Mouse (Mus musculus): ENCODE results near the gene Rarb. TPM values are rescaled to one million over a fixed set of nuclear protein-coding genes. Genes with fewer than 3 reads are reported as not detected.

Gene Rarb
- polyA plus RNA-seq, 1 experiment = 0.49 TPM

DNA sequence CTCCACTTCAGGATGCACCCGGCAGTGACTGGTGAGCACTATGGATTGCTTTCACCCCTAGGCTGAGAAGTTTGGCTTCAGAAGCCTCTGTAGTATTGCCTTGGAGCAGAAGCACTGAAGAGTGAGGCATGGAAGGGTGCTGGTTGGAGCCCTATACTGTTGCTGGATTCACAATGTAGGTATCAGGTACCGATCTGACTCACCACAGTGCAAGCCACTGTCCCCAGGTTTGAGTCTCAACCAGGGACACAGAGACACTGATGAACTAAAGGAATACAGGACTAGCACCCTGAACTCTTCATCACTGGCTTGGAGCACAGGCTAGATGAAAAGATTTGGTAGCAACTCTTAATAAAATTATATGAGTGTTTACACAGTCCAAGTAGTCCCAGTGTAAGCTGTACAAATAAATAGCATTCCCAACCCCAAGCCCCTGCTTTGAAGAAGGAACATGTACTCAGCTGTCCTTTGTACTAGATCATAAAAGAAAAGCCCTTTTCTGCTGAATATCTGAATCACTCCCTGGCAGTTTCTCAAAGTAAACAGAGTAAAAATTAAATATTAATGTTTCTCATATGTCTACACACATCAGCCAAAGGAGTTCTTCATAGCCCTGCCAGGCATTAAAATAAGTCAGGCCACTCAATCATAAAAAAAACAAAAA, 90.6 kb downstream of the Rarb start:
- Histone ChIP-seq H3K27ac (ENCODE audit: insufficient read depth, low read length) (no peak overlapping the region), H3K36me3 (ENCODE audit: control insufficient read depth, insufficient read depth, low read length, poor library complexity, severe bottlenecking) (no peaks in the 10 kb centered on the region), H3K4me3 (ENCODE audit: low read depth, low read length) (no peak overlapping the region), H3K27me3 (ENCODE audit: control insufficient read depth, insufficient read depth, low read length, poor library complexity, severe bottlenecking) (no peaks in the 10 kb centered on the region), H3K9me3 (replicated peaks; ENCODE audit: control insufficient read depth, insufficient read depth, low read length, poor library complexity, severe bottlenecking) (no peaks in the 10 kb centered on the region), H3K9ac (ENCODE audit: low read depth, poor library complexity, severe bottlenecking) (no peak overlapping the region), H3K4me1 (ENCODE audit: control insufficient read depth, insufficient read depth, low read length) (no peaks in the 10 kb centered on the region)
- TF ChIP-seq CTCF (IDR thresholded peaks at IDR 0.05; ENCODE audit: low read depth, low read length) (no peak), POLR2A (IDR thresholded peaks at IDR 0.05; ENCODE audit: insufficient read depth, low read length) (no peak), EP300 (IDR thresholded peaks at IDR 0.05; ENCODE audit: insufficient read depth, low read depth, low read length) (no peak)

DNA sequence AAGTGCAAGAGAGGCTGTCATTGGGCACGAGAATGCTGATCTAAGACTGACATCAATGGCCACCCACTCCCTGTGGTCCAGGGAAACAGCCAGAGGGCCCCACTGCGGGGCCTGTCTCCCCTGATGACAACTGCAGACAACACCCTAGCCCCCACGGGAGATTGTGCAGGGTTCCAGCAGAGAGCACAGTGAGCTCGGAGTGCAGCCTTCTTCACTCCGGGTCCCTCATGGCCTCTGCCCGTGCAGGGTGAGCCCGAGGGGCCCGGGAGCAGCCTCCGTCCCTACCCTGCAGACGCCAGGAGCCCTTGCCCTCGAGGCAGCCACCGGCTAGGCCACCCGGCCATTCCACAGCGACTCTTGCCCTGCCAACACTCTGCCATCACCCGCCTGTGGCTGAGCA, 95.0 kb downstream of the Rarb start:
- TF ChIP-seq CTCF (IDR thresholded peaks at IDR 0.05; ENCODE audit: low read depth, low read length) (no peak), POLR2A (IDR thresholded peaks at IDR 0.05; ENCODE audit: insufficient read depth, low read length) (no peak), EP300 (IDR thresholded peaks at IDR 0.05; ENCODE audit: insufficient read depth, low read depth, low read length) (no peak)

DNA sequence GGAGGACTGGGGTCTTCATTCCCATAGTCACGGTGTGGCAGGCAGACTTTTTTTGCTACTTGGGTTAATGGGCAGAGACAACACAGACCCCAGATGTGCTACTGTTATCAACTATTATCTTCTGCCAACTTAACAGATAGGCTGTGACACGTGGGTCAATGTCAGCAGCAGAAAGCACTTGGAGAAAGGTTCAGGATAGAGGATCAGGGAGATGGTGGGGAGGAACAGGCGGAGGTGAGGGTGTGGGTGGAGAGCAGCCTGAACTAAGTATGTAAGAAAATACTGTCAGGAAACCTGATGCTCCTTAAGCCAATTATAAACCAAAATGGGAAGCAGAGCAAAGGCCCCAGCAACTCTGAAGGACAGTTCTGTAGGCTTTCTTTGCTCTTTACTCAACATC, 101.1 kb downstream of the Rarb start:
- H3K9me3 ChIP-seq (replicated peaks; ENCODE audit: control insufficient read depth, insufficient read depth, low read length, poor library complexity, severe bottlenecking) = no peaks in the 10 kb centered on the region
- no peak overlapping the region for H3K9ac ChIP-seq (ENCODE audit: low read depth, poor library complexity, severe bottlenecking)
- H3K4me3 ChIP-seq (ENCODE audit: low read depth, low read length) = no peak overlapping the region
- H3K27ac ChIP-seq (ENCODE audit: insufficient read depth, low read length) = no peak overlapping the region
- no peaks in the 10 kb centered on the region for H3K36me3 ChIP-seq (ENCODE audit: control insufficient read depth, insufficient read depth, low read length, poor library complexity, severe bottlenecking)
- TF ChIP-seq CTCF (IDR thresholded peaks at IDR 0.05; ENCODE audit: low read depth, low read length) = no peak
- no peak for TF ChIP-seq EP300 (IDR thresholded peaks at IDR 0.05; ENCODE audit: insufficient read depth, low read depth, low read length)
- no peak for TF ChIP-seq POLR2A (IDR thresholded peaks at IDR 0.05; ENCODE audit: insufficient read depth, low read length)
- no peaks in the 10 kb centered on the region for H3K27me3 ChIP-seq (ENCODE audit: control insufficient read depth, insufficient read depth, low read length, poor library complexity, severe bottlenecking)
- no peaks in the 10 kb centered on the region for H3K4me1 ChIP-seq (ENCODE audit: control insufficient read depth, insufficient read depth, low read length)

More for the DNA sequence above, 95.0 kb downstream of the Rarb start:
- no peak overlapping the region for H3K4me3 ChIP-seq (ENCODE audit: low read depth, low read length)
- no peaks in the 10 kb centered on the region for H3K9me3 ChIP-seq (replicated peaks; ENCODE audit: control insufficient read depth, insufficient read depth, low read length, poor library complexity, severe bottlenecking)
- H3K27me3 ChIP-seq (ENCODE audit: control insufficient read depth, insufficient read depth, low read length, poor library complexity, severe bottlenecking) = no peaks in the 10 kb centered on the region
- H3K9ac ChIP-seq (ENCODE audit: low read depth, poor library complexity, severe bottlenecking) = no peak overlapping the region
- H3K36me3 ChIP-seq (ENCODE audit: control insufficient read depth, insufficient read depth, low read length, poor library complexity, severe bottlenecking) = no peaks in the 10 kb centered on the region
- H3K4me1 ChIP-seq (ENCODE audit: control insufficient read depth, insufficient read depth, low read length) = no peaks in the 10 kb centered on the region
- H3K27ac ChIP-seq (ENCODE audit: insufficient read depth, low read length) = no peak overlapping the region

DNA sequence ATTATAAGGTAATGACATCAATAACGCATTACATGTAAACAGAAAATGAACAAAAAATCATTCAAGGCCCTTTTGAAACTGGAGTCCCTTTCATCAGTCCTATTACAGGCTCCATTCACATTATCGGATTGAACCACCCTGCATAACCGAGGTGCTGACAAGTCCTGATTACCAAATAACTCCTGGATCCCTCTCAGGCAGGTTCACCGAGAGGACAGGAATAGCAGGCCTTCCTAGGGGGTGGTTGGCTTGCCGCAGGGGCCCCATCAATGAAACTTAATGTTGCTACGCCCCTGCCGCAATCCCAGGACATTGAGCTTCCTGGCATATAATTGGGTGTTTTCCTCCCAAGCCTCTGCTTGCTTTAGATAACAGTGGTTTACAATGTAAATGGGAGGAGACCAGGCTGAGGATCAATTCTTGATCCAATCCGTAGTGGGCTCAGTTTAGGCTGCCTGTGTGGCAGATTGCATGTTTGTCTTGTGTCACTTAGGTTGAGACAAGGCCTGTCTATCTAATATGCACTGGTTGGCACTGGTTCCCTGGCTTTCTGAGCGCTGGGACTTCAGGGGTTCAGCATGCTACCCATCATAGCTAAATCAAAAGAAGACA, 104.5 kb downstream of the Rarb start:
- Histone ChIP-seq H3K9me3 (replicated peaks; ENCODE audit: control insufficient read depth, insufficient read depth, low read length, poor library complexity, severe bottlenecking) (no peaks in the 10 kb centered on the region), H3K9ac (ENCODE audit: low read depth, poor library complexity, severe bottlenecking) (no peak overlapping the region), H3K4me1 (ENCODE audit: control insufficient read depth, insufficient read depth, low read length) (no peaks in the 10 kb centered on the region), H3K4me3 (ENCODE audit: low read depth, low read length) (no peak overlapping the region), H3K36me3 (ENCODE audit: control insufficient read depth, insufficient read depth, low read length, poor library complexity, severe bottlenecking) (no peaks in the 10 kb centered on the region), H3K27me3 (ENCODE audit: control insufficient read depth, insufficient read depth, low read length, poor library complexity, severe bottlenecking) (no peaks in the 10 kb centered on the region), H3K27ac (ENCODE audit: insufficient read depth, low read length) (no peak overlapping the region)
- TF ChIP-seq EP300 (IDR thresholded peaks at IDR 0.05; ENCODE audit: insufficient read depth, low read depth, low read length) (no peak), CTCF (IDR thresholded peaks at IDR 0.05; ENCODE audit: low read depth, low read length) (no peak), POLR2A (IDR thresholded peaks at IDR 0.05; ENCODE audit: insufficient read depth, low read length) (no peak)

DNA sequence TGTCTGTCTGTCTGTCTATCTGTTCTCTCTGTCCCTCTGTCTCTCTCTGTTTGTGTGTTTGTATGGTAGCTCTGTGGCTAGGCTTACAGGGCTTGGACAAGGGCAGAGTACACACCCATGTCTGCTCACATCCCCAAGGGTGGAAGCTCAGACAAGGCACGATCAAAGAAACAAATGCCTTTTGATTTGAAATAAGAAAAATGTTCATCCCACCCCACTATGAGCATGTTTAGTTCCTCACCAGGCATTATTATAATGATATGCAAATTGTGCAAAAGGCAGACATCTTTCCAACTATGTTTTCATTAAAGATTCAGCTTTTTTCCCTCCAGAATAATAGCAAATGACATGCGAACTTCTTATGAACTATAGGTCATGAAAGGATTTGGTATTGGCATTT, 105.2 kb downstream of the Rarb start:
- H3K27ac ChIP-seq (ENCODE audit: insufficient read depth, low read length) = no peak overlapping the region
- no peaks in the 10 kb centered on the region for H3K27me3 ChIP-seq (ENCODE audit: control insufficient read depth, insufficient read depth, low read length, poor library complexity, severe bottlenecking)
- H3K4me1 ChIP-seq (ENCODE audit: control insufficient read depth, insufficient read depth, low read length) = no peaks in the 10 kb centered on the region
- no peak overlapping the region for H3K9ac ChIP-seq (ENCODE audit: low read depth, poor library complexity, severe bottlenecking)
- no peaks in the 10 kb centered on the region for H3K9me3 ChIP-seq (replicated peaks; ENCODE audit: control insufficient read depth, insufficient read depth, low read length, poor library complexity, severe bottlenecking)
- H3K36me3 ChIP-seq (ENCODE audit: control insufficient read depth, insufficient read depth, low read length, poor library complexity, severe bottlenecking) = no peaks in the 10 kb centered on the region
- TF ChIP-seq CTCF (IDR thresholded peaks at IDR 0.05; ENCODE audit: low read depth, low read length) = no peak
- TF ChIP-seq POLR2A (IDR thresholded peaks at IDR 0.05; ENCODE audit: insufficient read depth, low read length) = no peak
- TF ChIP-seq EP300 (IDR thresholded peaks at IDR 0.05; ENCODE audit: insufficient read depth, low read depth, low read length) = no peak
- H3K4me3 ChIP-seq (ENCODE audit: low read depth, low read length) = no peak overlapping the region

DNA sequence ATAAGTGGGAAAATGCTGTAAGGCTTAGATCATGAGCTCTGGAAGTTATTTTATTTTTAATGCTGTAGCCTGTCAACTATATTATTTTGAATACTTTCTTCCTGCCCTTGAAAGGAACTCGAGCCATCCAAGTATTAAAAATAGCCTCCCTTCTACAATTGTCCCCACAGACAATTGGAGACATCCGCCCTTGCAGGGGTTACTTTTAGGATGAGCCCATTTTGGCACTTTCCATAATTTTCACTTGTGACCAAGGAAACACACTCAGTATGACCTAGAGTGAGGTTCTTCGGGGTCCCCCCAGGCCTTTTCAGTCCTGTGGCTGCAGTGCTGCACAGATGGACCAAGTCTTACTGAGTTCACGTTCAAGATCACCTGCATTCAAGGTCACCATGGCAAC, 119.7 kb downstream of the Rarb start:
- Histone ChIP-seq H3K4me1 (ENCODE audit: control insufficient read depth, insufficient read depth, low read length) (no peaks in the 10 kb centered on the region), H3K9ac (ENCODE audit: low read depth, poor library complexity, severe bottlenecking) (no peak overlapping the region), H3K27me3 (ENCODE audit: control insufficient read depth, insufficient read depth, low read length, poor library complexity, severe bottlenecking) (no peaks in the 10 kb centered on the region; the same call in 1 of the 2 replicates), H3K9me3 (replicated peaks; ENCODE audit: control insufficient read depth, insufficient read depth, low read length, poor library complexity, severe bottlenecking) (no peaks in the 10 kb centered on the region), H3K4me3 (ENCODE audit: low read depth, low read length) (no peak overlapping the region), H3K36me3 (ENCODE audit: control insufficient read depth, insufficient read depth, low read length, poor library complexity, severe bottlenecking) (no peaks in the 10 kb centered on the region), H3K27ac (ENCODE audit: insufficient read depth, low read length) (no peak overlapping the region)
- no peak for TF ChIP-seq EP300 (IDR thresholded peaks at IDR 0.05; ENCODE audit: insufficient read depth, low read depth, low read length)
- TF ChIP-seq CTCF (IDR thresholded peaks at IDR 0.05; ENCODE audit: low read depth, low read length) = no peak
- TF ChIP-seq POLR2A (IDR thresholded peaks at IDR 0.05; ENCODE audit: insufficient read depth, low read length) = no peak
